Mouse (Mus musculus): ENCODE data around the gene Gm11985.
A peak's percentile ranks its signal among the peaks of the same experiment; 100 is the strongest.

Gene Gm11985

GRCm38 (mm10) chr11:7200393-7200783 lies 12.0 kb upstream of the Gm11985 start:
- DNase-seq (ENCODE audit: low spot score in 2 of 2): no peak

DNA sequence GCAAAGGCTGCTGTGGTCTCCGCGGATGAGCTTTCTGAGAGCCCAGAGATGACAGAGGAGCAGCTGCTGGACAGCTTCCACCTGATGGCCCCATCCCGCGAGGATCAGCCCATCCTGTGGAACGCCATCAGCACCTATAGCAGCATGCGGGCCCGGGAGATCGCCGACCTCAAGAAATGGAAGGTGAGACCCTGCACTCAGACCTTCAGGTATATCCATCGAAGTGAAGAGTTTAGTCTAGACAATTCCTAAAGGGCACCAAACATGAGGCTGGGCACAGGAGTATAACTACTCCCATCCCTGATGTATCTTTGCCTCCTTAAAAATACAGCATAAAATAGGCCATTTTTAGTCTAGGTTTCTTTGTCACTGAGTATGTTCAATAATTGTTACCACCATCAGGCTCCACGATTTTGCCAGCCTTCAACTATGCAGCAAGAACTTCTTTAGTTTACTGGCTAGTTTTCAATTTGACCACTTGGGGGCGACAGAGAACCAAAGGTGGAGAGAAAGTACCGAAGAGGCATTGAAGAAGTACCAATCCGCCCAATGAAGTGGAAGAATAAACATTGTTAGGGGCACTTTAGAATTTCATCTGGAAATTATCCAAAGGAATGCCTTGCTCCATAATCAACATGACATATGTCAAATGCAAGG lies 11.5 kb upstream of the Gm11985 start:
- DNase-seq (ENCODE audit: low spot score in 2 of 2): peak; percentile 55 to 60

DNA sequence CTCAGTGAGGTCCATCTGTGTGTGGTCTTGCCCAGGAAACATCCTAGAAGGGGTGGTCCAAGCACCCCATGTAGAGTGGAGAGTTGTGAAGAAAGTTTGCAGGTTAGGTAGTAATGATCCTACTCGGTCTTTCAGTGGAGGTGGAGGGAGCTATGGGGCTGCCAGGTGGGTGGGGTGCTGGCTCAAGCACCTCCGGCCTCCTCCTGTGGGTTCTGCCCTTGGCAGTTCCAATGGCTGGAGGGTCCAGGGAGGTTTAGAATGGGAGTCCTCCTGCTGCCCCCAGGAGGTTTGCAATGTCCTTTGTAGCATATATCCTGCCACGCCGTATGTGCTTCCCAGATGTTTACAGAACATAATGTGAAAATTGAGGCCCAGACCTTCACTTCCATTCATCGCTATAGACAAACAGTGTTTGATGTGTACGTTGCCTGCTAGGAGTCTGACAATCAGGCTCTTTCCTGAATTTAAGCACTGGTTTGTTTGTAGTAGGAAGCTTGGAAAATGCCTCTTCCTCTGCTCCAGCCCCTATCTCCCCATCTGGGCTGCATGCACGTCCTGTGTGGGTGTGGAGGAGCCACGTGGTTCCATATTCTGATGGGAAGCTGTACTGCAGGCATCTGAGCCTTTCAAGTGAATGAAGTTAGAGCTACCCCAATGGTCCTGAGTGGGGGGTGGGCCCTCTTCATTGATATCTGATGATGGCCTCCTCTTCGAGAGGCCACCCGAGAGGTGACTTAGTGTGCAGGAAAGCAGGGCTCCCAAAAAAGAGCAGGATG lies 10.3 kb upstream of the Gm11985 start:
- no peak for DNase-seq (ENCODE audit: low spot score in 2 of 2)

DNA sequence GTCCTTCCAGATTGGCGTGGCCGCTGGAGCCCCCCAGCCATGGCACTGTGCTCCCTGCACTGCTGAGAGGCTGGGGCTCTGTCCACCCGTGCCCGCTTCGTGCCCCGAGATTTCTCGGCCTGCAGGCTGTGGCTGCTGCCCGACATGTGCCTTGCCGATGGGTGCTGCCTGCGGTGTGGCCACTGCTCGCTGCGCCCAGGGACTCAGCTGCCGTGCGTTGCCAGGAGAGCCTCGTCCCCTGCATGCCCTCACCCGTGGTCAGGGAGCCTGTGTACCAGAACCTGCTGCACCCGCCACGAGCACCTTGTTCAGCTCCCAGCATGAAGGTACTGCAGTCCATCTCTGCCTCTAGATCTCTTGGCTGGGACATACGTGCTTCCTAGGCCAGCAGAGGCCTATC lies 9.6 kb upstream of the Gm11985 start:
- no peak for DNase-seq (ENCODE audit: low spot score in 2 of 2)

GRCm38 (mm10) chr11:7197491-7197941 lies 9.1 kb upstream of the Gm11985 start, which contains the start of gene Igfbp1:
Gene Igfbp1 (plus strand): TSS chr11:7197782.
- no peak for DNase-seq (ENCODE audit: low spot score in 2 of 2)

DNA sequence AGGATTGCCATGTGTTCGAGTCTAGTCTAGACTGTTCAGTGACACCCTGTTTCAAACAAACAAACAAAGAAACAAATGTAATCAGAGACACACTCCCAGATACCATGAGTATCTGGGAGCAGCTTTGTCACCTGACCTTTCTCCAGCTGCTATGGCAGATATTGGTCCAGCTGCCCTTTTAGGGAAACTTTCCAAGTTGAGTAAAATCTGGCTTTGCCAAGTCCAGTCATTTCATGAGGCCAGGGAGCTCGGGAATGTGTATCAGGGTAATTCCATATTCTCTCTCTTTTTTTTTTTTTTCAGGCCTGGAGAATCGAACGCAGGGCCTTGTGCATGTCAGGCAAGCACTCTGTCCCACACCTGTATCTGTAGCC lies 6.9 kb upstream of the Gm11985 start:
- DNase-seq (ENCODE audit: low spot score in 2 of 2): no peak

DNA sequence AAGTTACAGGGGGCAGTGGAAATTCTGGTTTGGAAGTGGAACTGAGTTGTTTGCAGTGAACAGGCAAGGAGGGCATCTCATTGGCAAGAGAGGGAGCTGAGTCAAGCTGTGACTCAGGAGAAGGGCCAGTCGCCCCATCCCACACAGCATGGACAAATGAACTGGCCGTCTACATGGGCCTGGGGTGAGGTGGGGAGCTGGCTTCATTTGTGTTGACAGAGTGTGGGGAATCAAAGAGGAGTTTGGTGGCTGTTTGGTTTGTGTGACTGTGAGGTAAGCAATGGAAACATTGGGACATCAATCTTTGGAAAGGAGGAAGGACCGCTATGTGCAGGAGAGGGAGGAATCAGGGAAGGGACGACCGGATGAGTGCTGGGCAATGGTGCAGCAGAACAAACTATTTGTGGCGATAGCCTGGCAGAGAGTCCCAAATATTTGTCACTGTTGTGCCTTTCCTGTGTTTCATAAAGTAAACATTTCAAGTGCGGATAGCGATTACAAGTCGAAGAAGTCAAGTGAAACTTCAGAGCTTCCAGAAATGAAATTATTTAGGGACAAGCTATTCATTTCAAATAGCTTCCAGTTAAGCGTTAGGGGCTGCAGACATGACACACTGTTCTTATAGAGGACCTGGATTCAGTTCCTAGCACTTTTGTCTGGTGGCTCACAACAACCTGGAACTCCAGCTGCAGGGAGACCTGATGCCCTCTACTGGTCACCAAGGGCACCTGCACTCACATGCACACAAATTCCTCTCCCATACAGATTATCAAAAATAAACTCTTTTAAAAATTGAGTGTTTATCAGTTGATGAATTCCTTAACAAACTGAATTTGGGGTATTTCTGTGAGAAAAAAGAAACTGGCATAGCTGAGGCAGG lies 6.3 kb upstream of the Gm11985 start:
- DNase-seq (ENCODE audit: low spot score in 2 of 2): no peak

DNA sequence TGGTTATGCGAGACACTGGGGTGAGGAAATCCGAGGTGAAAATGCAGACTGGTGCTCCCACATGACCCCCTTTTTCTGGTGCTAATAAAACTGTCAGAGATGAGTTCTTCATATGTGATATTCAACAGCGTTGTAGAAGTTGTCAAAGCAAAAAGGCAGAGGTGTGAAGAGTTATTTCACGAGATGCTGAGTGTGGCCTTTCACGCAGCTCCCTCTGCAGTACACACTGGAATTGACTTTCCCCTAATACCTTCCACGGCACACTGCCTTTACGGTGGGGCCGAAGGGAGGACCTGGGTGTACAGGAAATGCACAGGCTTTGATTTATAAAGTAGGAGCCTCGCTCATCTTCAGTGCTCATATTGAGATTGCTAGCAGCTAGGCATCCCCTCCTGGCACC lies 4.8 kb upstream of the Gm11985 start:
- no peak for DNase-seq (ENCODE audit: low spot score in 2 of 2)

DNA sequence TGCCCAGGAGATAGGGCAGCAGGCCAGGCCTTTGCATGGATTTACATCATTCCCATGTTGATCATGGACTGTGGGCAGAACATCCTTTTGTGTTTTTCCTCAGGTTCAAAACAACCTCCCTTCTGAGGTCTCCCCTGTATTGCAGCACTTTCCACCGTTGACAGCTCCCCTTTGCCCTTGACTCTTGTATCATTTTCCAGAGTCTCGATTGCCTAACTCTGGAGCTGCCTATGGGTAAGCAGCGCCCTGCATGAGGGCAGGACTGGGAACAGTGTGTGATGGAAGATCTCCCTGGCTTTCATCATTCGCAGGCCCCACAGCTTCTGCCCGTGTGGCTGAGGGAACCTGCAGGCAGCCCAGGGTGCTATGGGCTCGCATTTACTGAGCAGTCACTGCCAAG lies 4.3 kb upstream of the Gm11985 start:
- no peak for DNase-seq (ENCODE audit: low spot score in 2 of 2)

DNA sequence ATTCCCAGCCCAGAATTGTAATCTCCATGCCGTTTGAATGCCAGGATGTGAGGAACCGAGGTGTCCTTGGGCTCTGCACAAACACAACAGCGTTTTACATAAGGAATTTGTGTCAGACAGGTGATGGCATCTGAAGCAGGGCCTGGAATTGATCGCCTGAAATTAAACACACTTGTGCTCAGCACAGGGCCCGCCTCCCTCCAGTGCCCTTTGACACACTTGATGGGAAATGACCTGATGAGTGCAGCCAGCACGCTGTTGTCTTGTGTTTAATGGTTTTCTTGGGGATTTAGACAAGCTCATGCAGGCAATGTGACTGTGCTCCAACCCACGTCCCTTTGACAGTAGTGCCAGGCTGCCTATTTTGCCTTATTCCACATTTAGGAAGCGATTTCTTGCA lies 897 bp downstream of the Gm11985 start:
- DNase-seq (ENCODE audit: low spot score in 2 of 2): no peak

- DNase-seq (ENCODE audit: low spot score in 2 of 2): no peak
These were observed 3.9 kb downstream of the Gm11985 start for GRCm38 (mm10) chr11:7184420-7184819.

GRCm38 (mm10) chr11:7182409-7183042 lies 5.8 kb downstream of the Gm11985 start:
- DNase-seq (ENCODE audit: low spot score in 2 of 2): no peak

- no peak for DNase-seq (ENCODE audit: low spot score in 2 of 2)
These were observed 9.1 kb downstream of the Gm11985 start for GRCm38 (mm10) chr11:7179276-7179675.

DNA sequence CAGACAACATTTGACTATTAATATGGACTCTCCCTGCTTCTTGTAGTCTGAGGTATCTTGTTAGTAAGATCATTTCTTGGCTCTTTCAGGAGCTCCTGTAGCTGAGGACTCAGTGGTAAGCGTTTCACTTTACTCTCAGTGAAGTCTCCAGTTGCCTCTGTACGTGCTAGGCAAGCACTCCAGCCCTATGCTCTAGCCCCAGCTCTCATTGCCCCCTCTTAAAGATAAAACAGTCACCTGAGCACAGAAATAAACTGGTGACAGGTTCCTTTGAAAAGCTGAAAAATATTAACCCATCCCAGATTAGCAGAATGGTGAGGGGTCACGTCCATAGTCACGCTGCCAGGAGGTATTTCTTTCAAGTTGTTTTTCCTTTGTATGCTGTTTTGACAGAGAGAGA lies 9.6 kb downstream of the Gm11985 start:
- DNase-seq (ENCODE audit: low spot score in 2 of 2): no peak

- no peak for DNase-seq (ENCODE audit: low spot score in 2 of 2)
These were observed 14.7 kb downstream of the Gm11985 start for GRCm38 (mm10) chr11:7173664-7174063.

GRCm38 (mm10) chr11:7169645-7170044 lies 18.7 kb downstream of the Gm11985 start:
- no peak for DNase-seq (ENCODE audit: low spot score in 2 of 2)

DNA sequence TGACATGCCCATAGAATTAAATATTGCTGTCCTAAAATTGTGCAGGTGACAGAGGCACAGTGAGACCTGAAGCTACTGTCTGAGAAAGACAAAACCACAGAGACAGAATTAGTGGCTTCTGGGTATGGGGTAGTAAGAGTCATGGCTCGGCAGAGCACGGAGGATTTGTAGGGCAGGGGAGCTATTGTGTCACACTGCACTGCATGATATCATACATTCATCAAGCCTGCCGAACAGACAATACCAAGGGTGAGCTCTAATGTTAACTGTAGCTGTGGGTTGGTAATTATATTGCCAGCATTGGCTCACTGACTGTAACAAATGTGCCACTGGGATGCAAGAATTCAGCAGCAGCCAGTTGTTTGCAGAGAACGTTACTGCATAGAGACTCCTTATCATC lies 24.0 kb downstream of the Gm11985 start:
- no peak for DNase-seq (ENCODE audit: low spot score in 2 of 2)

GRCm38 (mm10) chr11:7161502-7162174 lies 26.7 kb downstream of the Gm11985 start:
- peak in 1 of 2 experiments; percentile 51 for DNase-seq (ENCODE audit: low spot score in 2 of 2)

DNA sequence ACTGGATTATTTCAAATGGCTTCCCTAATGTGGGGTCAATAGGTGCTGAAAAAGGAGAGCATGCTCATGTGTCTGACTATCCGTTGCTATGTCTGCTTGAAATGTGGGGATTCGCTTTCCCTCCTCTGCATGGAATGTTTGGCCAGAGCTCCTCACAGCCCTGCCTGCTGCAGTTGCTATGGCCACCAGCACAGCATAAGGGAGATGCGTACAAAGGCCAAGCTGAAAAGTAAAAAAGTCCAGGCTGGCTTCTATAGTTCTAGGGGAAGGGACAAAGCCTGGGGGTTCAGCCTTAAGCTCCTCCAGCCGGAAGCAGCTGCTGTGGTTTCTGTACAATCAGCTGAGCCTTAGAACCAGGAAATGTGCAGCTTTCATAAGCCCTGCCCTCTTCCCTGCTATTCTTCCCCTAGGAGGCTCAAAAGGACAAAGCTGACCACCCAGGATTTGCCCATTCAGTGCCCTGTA lies 27.7 kb downstream of the Gm11985 start:
- DNase-seq (ENCODE audit: low spot score in 2 of 2): no peak

DNA sequence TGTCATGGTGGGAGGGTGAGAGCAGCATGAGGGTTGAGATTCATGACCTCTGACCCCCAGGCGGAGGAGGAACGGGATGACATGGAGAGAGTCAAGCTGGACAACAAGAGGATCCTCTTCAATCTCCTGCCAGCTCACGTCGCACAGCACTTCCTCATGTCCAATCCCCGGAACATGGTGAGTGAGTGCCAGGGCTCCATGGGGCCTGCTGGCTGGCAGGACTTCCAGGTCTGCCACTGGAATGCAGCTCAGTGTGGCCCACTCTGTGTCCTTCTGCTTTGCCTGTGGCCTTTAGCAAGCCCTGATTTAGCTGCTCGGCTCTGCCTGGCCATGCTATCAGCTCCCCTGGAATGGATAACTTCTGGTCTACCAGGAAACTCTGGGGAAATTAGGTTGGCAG lies 28.2 kb downstream of the Gm11985 start:
- DNase-seq (ENCODE audit: low spot score in 2 of 2): no peak

DNA sequence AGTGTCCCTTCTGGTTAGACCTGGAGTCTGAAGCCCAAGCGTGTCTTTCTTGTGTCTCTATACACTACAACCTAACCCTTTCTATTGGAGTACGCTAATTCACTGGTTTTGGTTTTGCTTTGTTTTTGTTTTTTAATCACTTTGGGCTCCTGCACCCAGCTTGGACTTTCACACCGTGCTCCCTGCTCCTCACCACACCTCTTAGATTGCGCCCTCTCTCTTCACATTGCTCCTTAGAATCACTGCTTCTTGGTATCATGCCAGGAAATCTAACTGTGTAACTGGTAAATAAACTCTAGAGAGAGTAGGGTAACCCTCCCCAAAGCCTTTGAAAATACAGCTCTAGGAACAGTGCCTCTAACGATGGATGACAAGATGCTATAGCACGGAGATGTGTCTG lies 30.2 kb downstream of the Gm11985 start:
- DNase-seq (ENCODE audit: low spot score in 2 of 2): no peak

Measured in frontal cortex, postnatal 36 days (tissue).